Mouse (Mus musculus) neural tube, embryonic 14.5 days (tissue): Measurements from ENCODE around the gene Egf. TPM values are rescaled to one million over a fixed set of nuclear protein-coding genes. Genes with fewer than 3 reads are reported as not detected.

Experiments
- ATAC-seq: fragments of 200-750 bp; cut with Nextera tagmentation; 2 replicates; pipeline ENCODE4 v1.8.0; 2017; ENCODE audit warnings: low read depth, mild to moderate bottlenecking, moderate TSS enrichment, moderate library complexity
- H3K27ac ChIP-seq: fragments of 300-500 bp; sonication (generic); 2 replicates; pipeline ENCODE4 v1.5.1; 2014; ENCODE audit warnings: low read depth, mild to moderate bottlenecking, control low read depth, low read length, moderate library complexity, mixed read lengths
- H3K27me3 ChIP-seq: fragments of 300-500 bp; sonication (generic); 2 replicates; pipeline ENCODE4 v1.6.1; 2014; ENCODE audit warnings: low read length; ENCODE audit not compliant: control insufficient read depth, insufficient read depth
- H3K36me3 ChIP-seq: fragments of 300-500 bp; sonication (generic); 2 replicates; pipeline ENCODE4 v1.6.1; 2014; ENCODE audit warnings: low read length, mixed read lengths; ENCODE audit not compliant: control insufficient read depth, insufficient read depth
- H3K4me1 ChIP-seq: fragments of 300-500 bp; sonication (generic); 2 replicates; pipeline ENCODE4 v1.6.1; 2014; ENCODE audit warnings: low read length; ENCODE audit not compliant: control insufficient read depth, insufficient read depth
- H3K4me2 ChIP-seq: fragments of 300-500 bp; sonication (generic); 2 replicates; pipeline ENCODE4 v1.6.1; 2014; ENCODE audit warnings: mild to moderate bottlenecking, low read depth, low read length, control low read depth
- H3K4me3 ChIP-seq: fragments of 300-500 bp; sonication (generic); 2 replicates; pipeline ENCODE4 v1.5.1; 2014; ENCODE audit warnings: low read depth, low read length, control low read depth, mixed read lengths
- H3K9ac ChIP-seq: fragments of 300-500 bp; sonication (generic); replicated peaks from 2 replicates; pipeline ENCODE4 v1.6.1; 2014; ENCODE audit warnings: low read depth, mild to moderate bottlenecking, control low read depth, low read length, mixed read lengths
- H3K9me3 ChIP-seq: fragments of 300-500 bp; sonication (generic); 2 replicates; pipeline ENCODE4 v1.6.1; 2016; ENCODE audit warnings: low read length; ENCODE audit not compliant: control insufficient read depth
- WGBS: fragments of 180-500 bp; shearing (Covaris S2); extraction: QIAGEN DNeasy Blood & Tissue Kit; methylation state at CpG from one replicate; pipeline ENCODE4 v1.1.7; 2014; 5-methylcytosine and 5-hydroxymethylcytosine counted together
- polyA plus RNA-seq: library from polyadenylated mRNA; unstranded; fragments of >200 nt; fragmentation: Nextera tagmentation; extraction: Ambion mirVana; gene quantifications from 2 replicates; pipeline ENCODE4 v1.2.1, GENCODE M21; 2014

Egf gene
- polyA plus RNA-seq, 1 experiment from 2014 or later, result 3.6 TPM

GRCm38 (mm10) chr3:129650293-129650612, 104.9 kb downstream of the Egf start:
- H3K9ac ChIP-seq, result no peak overlapping the region
- H3K36me3 ChIP-seq, result no peaks in the 10 kb centered on the region
- H3K4me2 ChIP-seq, result no peak overlapping the region
- peak; percentile 50 for ATAC-seq
- H3K27me3 ChIP-seq, result no peaks in the 10 kb centered on the region
- no peak overlapping the region for H3K27ac ChIP-seq
- H3K9me3 ChIP-seq, result no peaks in the 10 kb centered on the region
- no peaks in the 10 kb centered on the region for H3K4me1 ChIP-seq
- H3K4me3 ChIP-seq, result no peak overlapping the region

GRCm38 (mm10) chr3:129649586-129650292, 105.4 kb downstream of the Egf start:
- Histone ChIP-seq H3K36me3 (no peaks in the 10 kb centered on the region), H3K4me3 (no peak overlapping the region), H3K4me2 (no peak overlapping the region), H3K4me1 (no peaks in the 10 kb centered on the region), H3K27me3 (no peaks in the 10 kb centered on the region), H3K9me3 (no peaks in the 10 kb centered on the region), H3K27ac (no peak overlapping the region), H3K9ac (no peak overlapping the region)
- WGBS, result 67% methylated on average over 8 of the region's 8 CpGs
- peak; percentile 32; the same call in 1 of the 2 replicates for ATAC-seq

DNA sequence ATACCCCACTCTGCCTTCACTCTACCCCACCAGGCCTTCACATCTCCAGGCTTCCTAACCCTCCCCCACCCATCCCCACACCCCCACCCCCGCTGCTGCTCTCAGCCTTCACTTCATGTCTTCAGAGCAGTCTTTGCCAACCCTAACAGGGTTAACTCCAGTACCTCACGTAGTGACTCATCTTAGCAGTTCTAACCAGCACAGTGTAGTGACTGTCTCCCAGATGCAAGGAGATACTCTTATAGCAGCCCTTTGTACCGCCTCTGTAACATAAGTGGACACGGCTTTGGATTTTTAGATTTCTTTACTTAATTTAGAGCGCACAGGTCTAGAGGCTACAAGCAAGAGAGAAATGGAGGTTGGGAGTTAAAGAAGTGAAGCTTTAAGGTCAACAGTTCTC, 106.5 kb downstream of the Egf start:
- H3K9ac ChIP-seq, result no peak overlapping the region
- H3K27me3 ChIP-seq, result no peaks in the 10 kb centered on the region
- no peaks in the 10 kb centered on the region for H3K9me3 ChIP-seq
- H3K4me3 ChIP-seq, result no peak overlapping the region
- H3K27ac ChIP-seq, result no peak overlapping the region
- H3K36me3 ChIP-seq, result no peaks in the 10 kb centered on the region
- H3K4me1 ChIP-seq, result no peaks in the 10 kb centered on the region
- no peak for ATAC-seq
- H3K4me2 ChIP-seq, result no peak overlapping the region
- 87% methylated on average over 5 of the region's 5 CpGs for WGBS

GRCm38 (mm10) chr3:129647312-129647711, 107.8 kb downstream of the Egf start:
- Histone ChIP-seq H3K27ac (no peak overlapping the region), H3K36me3 (no peaks in the 10 kb centered on the region), H3K27me3 (no peaks in the 10 kb centered on the region), H3K9me3 (no peaks in the 10 kb centered on the region), H3K4me1 (no peaks in the 10 kb centered on the region), H3K9ac (no peak overlapping the region), H3K4me3 (no peak overlapping the region), H3K4me2 (no peak overlapping the region)
- ATAC-seq, result no peak
- WGBS, result 76% methylated on average over 10 of the region's 10 CpGs

GRCm38 (mm10) chr3:129646781-129647180, 108.3 kb downstream of the Egf start:
- no peak overlapping the region for H3K9ac ChIP-seq
- WGBS, result 70% methylated on average over 5 of the region's 5 CpGs
- ATAC-seq, result no peak
- no peak overlapping the region for H3K4me2 ChIP-seq
- H3K4me3 ChIP-seq, result no peak overlapping the region
- no peak overlapping the region for H3K27ac ChIP-seq
- no peaks in the 10 kb centered on the region for H3K9me3 ChIP-seq
- H3K4me1 ChIP-seq, result no peaks in the 10 kb centered on the region
- no peaks in the 10 kb centered on the region for H3K36me3 ChIP-seq
- H3K27me3 ChIP-seq, result no peaks in the 10 kb centered on the region

- WGBS, result 37% methylated on average over 3 of the region's 3 CpGs
- Histone ChIP-seq H3K4me2 (no peak overlapping the region), H3K27me3 (no peaks in the 10 kb centered on the region), H3K4me3 (no peak overlapping the region), H3K27ac (no peak overlapping the region), H3K4me1 (no peaks in the 10 kb centered on the region), H3K36me3 (no peaks in the 10 kb centered on the region), H3K9me3 (no peaks in the 10 kb centered on the region), H3K9ac (no peak overlapping the region)
- ATAC-seq, result no peak
Observed at GRCm38 (mm10) chr3:129645409-129645808, 109.7 kb downstream of the Egf start.

GRCm38 (mm10) chr3:129641621-129642020, 113.5 kb downstream of the Egf start:
- Histone ChIP-seq H3K9ac (no peak overlapping the region), H3K4me3 (no peak overlapping the region), H3K27ac (no peak overlapping the region), H3K4me1 (no peaks in the 10 kb centered on the region), H3K27me3 (no peaks in the 10 kb centered on the region), H3K36me3 (no peaks in the 10 kb centered on the region), H3K9me3 (no peaks in the 10 kb centered on the region), H3K4me2 (no peak overlapping the region)
- no peak for ATAC-seq
- WGBS, result 94% methylated on average over 7 of the region's 7 CpGs

- ATAC-seq, result peak; percentile 81
- no peaks in the 10 kb centered on the region for H3K4me1 ChIP-seq
- H3K9ac ChIP-seq, result no peak overlapping the region
- H3K9me3 ChIP-seq, result no peaks in the 10 kb centered on the region
- WGBS, result 58% methylated on average over 10 of the region's 10 CpGs
- H3K4me2 ChIP-seq, result no peak overlapping the region
- 0 out of 2 replicates have a peak overlapping the region, but pooled peaks have one; percentile 18 for H3K27ac ChIP-seq
- no peak overlapping the region for H3K4me3 ChIP-seq
- H3K36me3 ChIP-seq, result no peaks in the 10 kb centered on the region
- H3K27me3 ChIP-seq, result no peaks in the 10 kb centered on the region
Observed at GRCm38 (mm10) chr3:129640211-129641000, 114.7 kb downstream of the Egf start.

GRCm38 (mm10) chr3:129639701-129640100, 115.4 kb downstream of the Egf start:
- no peak overlapping the region for H3K4me2 ChIP-seq
- H3K4me1 ChIP-seq, result no peaks in the 10 kb centered on the region
- no peaks in the 10 kb centered on the region for H3K9me3 ChIP-seq
- no peak overlapping the region for H3K9ac ChIP-seq
- 82% methylated on average over 5 of the region's 5 CpGs for WGBS
- 0 out of 2 replicates have a peak overlapping the region, but pooled peaks have one; percentile 18 for H3K27ac ChIP-seq
- no peaks in the 10 kb centered on the region for H3K27me3 ChIP-seq
- no peaks in the 10 kb centered on the region for H3K36me3 ChIP-seq
- ATAC-seq, result no peak
- H3K4me3 ChIP-seq, result no peak overlapping the region
